Mouse (Mus musculus) c-Kit-positive CD71-positive TER-119-positive erythroid progenitor cells, embryonic 14.5 days (primary cell): Measurements from ENCODE around the gene Vmn2r63.
"Not testable (repeated sequence)": the region's sequence is repeated elsewhere in the genome, so short reads cannot be mapped to it uniquely, and the experiment has no call there.

Experiments
- DNase-seq: peaks from one replicate; pipeline ENCODE4 v3.0.0-alpha.2; 2013; ENCODE audit warnings: low spot score

Vmn2r63 gene

DNA sequence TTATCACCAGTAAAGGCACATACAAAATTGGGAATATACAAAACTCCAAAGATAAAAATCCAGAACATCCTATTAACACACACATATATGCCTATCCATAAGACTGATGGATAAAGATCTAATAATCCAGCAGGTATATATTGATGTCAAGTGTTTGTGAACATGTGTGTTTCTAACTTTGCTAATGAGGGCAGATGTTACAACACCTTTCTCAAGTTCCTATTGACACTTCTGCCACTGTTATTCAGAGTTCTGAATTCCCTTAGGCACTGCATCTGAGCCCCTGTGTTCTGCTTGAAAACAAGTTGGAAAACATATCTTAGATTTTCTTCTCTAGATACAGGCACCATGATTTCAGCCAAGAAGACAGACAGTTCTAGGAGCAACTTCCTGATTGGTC is at the start of gene Vmn2r63:
TSS of gene Vmn2r63 (minus strand) at position 101 of the 400 bp plus-strand sequence.
- not testable (repeated sequence) for DNase-seq

DNA sequence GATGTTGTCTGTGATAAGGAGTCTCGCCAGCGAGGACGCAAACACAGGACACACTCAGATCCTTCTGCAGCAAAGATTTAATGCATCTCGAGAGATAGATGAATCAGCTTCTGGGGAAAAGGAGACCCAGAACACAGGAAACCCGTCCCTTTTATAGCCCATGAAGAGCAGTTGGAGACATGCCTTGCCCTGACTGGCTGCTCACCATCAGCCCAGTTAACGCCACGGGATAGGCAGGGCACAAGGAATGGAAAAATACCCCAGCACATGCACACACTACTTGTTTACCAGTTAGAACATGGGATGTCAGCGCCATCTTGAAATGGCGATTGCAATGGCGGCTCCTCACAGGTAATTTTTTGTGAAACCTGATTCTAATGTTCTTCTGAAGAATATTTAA is 47.1 kb upstream of the Vmn2r63 start:
- DNase-seq = no peak

DNA sequence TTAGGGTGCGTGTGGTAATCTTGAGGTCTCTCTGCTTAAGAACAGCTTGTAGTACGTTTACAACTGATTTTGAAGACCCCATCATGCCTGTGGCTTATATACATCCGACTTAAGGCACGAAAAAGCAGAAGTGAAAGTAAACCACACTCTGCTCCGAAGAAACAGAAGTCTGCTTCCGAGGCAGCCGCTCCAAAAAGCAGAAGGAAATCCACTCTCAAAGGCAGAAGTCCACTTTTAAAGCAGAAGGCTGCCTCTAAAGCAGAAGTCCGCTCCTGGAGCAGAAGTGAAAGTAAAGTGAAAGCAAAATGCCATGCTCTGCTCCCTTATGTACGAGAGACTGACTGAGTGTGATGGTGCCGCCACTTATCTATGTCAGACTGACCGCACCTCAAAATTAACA is 46.5 kb upstream of the Vmn2r63 start:
- DNase-seq = no peak

DNA sequence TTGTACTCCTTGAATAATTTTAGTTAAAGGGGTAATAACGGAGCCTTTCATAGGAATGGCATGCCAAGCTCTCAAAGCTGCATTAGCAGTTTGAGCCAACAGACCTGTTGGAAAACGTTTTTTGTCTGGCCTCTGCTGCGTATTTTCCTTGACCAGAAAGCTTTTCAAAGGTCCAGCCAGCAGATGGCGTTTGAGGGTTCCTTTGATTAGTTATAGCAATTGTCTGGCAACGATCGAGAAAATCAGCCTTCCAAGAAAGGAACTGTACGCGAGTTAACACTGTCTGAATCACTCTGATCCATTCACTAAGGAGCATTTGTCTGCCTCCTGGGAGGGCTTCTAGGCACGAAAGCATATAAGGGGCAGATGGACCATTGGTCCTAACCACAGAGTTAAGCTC is 31.6 kb upstream of the Vmn2r63 start:
- DNase-seq = no peak

DNA sequence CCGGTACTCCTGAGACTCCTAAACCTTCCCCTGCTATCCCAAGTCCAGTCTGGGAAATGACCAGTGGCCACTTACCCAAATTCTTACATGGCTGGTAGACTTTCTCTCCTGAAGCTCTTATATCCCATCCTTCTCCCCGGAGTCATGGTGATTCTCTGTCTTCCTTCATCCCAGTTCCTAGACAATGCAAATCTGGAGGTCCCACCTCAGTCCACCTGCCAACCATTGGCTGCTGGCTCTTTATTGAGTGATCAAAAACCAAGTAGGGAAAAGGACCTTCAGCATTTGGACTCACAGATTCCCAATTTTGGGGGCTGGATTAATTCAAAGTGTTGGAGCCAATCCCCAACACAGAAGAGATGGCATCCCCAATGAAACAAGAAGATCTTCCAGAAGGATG is 35.6 kb downstream of the Vmn2r63 start:
- DNase-seq = not testable (repeated sequence)

DNA sequence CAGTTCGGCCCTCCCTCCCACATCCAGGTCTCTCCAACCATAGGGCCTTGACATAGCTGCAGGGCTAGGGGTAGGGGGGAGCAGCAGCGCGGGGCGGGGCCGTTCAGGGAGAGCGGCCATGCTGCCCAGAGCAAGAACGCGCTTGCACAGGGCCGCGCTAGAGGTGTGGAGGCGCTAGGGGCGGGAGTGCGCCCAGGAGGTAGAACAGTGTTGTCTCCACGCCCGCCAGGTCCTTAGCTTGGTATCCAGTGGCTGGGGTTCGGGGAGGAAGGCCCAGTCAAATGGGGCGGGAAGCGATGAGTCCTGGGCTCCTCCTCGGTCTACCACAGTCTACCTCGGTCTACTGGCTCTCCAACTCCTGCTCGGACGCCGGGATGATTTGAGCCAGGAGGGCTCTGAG is 55.5 kb downstream of the Vmn2r63 start:
- DNase-seq = no peak

DNA sequence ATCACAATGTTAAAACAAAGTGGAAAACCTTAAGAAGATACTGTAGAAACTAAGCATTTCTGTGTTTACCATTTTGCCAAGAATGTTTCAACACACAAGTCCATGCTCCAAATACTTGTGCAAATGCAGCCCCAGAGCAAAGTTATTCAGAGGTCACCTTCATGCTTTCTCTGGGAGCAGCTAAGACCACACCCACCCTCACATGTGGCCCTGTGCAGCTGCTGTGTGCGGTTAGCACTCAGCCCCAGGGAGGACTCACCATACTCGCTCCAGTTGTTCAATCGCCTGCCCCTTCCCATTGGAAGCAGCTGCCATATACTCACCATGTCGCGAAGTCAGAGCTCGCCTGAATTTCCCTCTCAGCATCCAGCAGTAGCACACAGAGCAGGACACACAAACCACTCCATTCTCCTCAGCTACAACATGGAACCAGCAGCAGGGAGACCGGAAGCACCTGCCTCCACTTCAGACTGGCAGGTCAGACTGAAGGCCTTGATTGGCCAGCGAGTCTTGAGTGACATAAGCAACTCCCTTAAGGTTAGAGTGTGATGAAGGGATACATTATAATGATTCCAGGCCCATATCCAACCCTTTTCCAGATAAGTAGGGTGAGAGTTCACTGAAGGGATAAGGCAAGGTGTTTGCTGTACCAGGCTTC is 66.7 kb downstream of the Vmn2r63 start, which contains the start of gene Gm2381:
TSS of gene Gm2381 (minus strand) at position 434 of the 658 bp plus-strand sequence.
- not testable (repeated sequence) for DNase-seq
